Mouse (Mus musculus) G1E (cell line): ENCODE data around the gene Tmprss12. TPM values are rescaled to one million over a fixed set of nuclear protein-coding genes. Genes with fewer than 3 reads are reported as not detected.

Experiments
- polyA plus RNA-seq: library from polyadenylated mRNA; stranded (reverse); fragments of >175 nt; gene quantifications from 2 replicates; pipeline ENCODE4 v1.2.3, GENCODE M21; 2012
- total RNA-seq, 2 experiments: library from RNA; stranded (forward) in 1 of 2; stranded (reverse) in 1 of 2; fragments of 200-1000 nt in 1 of 2; fragments of >200 nt in 1 of 2; fragmentation: Nextera tagmentation in 1 of 2; gene quantifications; 2 replicates each; pipeline ENCODE4 v1.2.3; 2014 to 2017

Gene Tmprss12
- total and polyA plus RNA-seq, 3 experiments, result not detected

Other genes with a start within 250 kb of the Tmprss12 start
- 33.4 and 36.8 TPM in 2 replicates for gene Dip2b, start 242.2 kb upstream of the Tmprss12 start, total RNA-seq (2014; fragmentation: Nextera tagmentation)
- gene Dip2b, start 242.2 kb upstream of the Tmprss12 start, total RNA-seq (2017), result 19.2 and 21.8 TPM in 2 replicates
- gene Dip2b, start 242.2 kb upstream of the Tmprss12 start, polyA plus RNA-seq, result 3.2 and 4.4 TPM in 2 replicates
- 72.0 and 75.1 TPM in 2 replicates for gene Atf1, start 53.0 kb upstream of the Tmprss12 start, total RNA-seq (2014; fragmentation: Nextera tagmentation)
- gene Atf1, start 53.0 kb upstream of the Tmprss12 start, total RNA-seq (2017), result 49.7 and 68.8 TPM in 2 replicates
- 44.9 and 60.0 TPM in 2 replicates for gene Atf1, start 53.0 kb upstream of the Tmprss12 start, polyA plus RNA-seq
- gene Mettl7a1, start 23.3 kb downstream of the Tmprss12 start, total RNA-seq (2014; fragmentation: Nextera tagmentation), result 5.5 and 50.3 TPM in 2 replicates
- gene Mettl7a1, start 23.3 kb downstream of the Tmprss12 start, total RNA-seq (2017), result 31.2 and 31.6 TPM in 2 replicates
- 22.1 and 24.2 TPM in 2 replicates for gene Mettl7a1, start 23.3 kb downstream of the Tmprss12 start, polyA plus RNA-seq
- 1.4 TPM in 1 of 2 replicates, not detected in the other for gene Mettl7a3, start 54.1 kb downstream of the Tmprss12 start, total RNA-seq (2014; fragmentation: Nextera tagmentation)
- gene Mettl7a3, start 54.1 kb downstream of the Tmprss12 start, total RNA-seq (2017), result 0.66 and 0.93 TPM in 2 replicates
- not detected in 2 replicates for gene Mettl7a3, start 54.1 kb downstream of the Tmprss12 start, polyA plus RNA-seq
- not detected in 2 replicates for gene Methig1, start 72.3 kb downstream of the Tmprss12 start, total RNA-seq (2014; fragmentation: Nextera tagmentation)
- gene Methig1, start 72.3 kb downstream of the Tmprss12 start, total RNA-seq (2017), result not detected in 2 replicates
- gene Methig1, start 72.3 kb downstream of the Tmprss12 start, polyA plus RNA-seq, result 0.11 and 0.22 TPM in 2 replicates
- gene Mettl7a2, start 72.4 kb downstream of the Tmprss12 start, total RNA-seq (2014; fragmentation: Nextera tagmentation), result 2.2 TPM in 1 of 2 replicates, not detected in the other
- gene Mettl7a2, start 72.4 kb downstream of the Tmprss12 start, total RNA-seq (2017), result 2.1 and 3.1 TPM in 2 replicates
- gene Mettl7a2, start 72.4 kb downstream of the Tmprss12 start, polyA plus RNA-seq, result 2.4 TPM in 2 replicates
- gene Higd1c, start 83.7 kb downstream of the Tmprss12 start, total RNA-seq (2014; fragmentation: Nextera tagmentation), result not detected in 2 replicates
- not detected in 2 replicates for gene Higd1c, start 83.7 kb downstream of the Tmprss12 start, total RNA-seq (2017)
- gene Higd1c, start 83.7 kb downstream of the Tmprss12 start, polyA plus RNA-seq, result not detected in 2 replicates
- not detected in 2 replicates for gene Gm5475, start 141.3 kb downstream of the Tmprss12 start, total RNA-seq (2014; fragmentation: Nextera tagmentation)
- gene Gm5475, start 141.3 kb downstream of the Tmprss12 start, total RNA-seq (2017), result 0.05 and 0.17 TPM in 2 replicates
- not detected in 2 replicates for gene Gm5475, start 141.3 kb downstream of the Tmprss12 start, polyA plus RNA-seq
- gene Slc11a2, start 144.2 kb downstream of the Tmprss12 start, total RNA-seq (2014; fragmentation: Nextera tagmentation), result 66.1 and 95.4 TPM in 2 replicates
- gene Slc11a2, start 144.2 kb downstream of the Tmprss12 start, total RNA-seq (2017), result 34.6 and 35.7 TPM in 2 replicates
- 4.5 and 5.4 TPM in 2 replicates for gene Slc11a2, start 144.2 kb downstream of the Tmprss12 start, polyA plus RNA-seq
- gene Letmd1, start 188.2 kb downstream of the Tmprss12 start, total RNA-seq (2014; fragmentation: Nextera tagmentation), result 55.0 and 55.7 TPM in 2 replicates
- 28.4 and 32.8 TPM in 2 replicates for gene Letmd1, start 188.2 kb downstream of the Tmprss12 start, total RNA-seq (2017)
- gene Letmd1, start 188.2 kb downstream of the Tmprss12 start, polyA plus RNA-seq, result 54.5 and 60.8 TPM in 2 replicates
- 2.2 and 3.1 TPM in 2 replicates for gene Csrnp2, start 214.7 kb downstream of the Tmprss12 start, total RNA-seq (2014; fragmentation: Nextera tagmentation)
- gene Csrnp2, start 214.7 kb downstream of the Tmprss12 start, total RNA-seq (2017), result 3.7 and 3.8 TPM in 2 replicates
- gene Csrnp2, start 214.7 kb downstream of the Tmprss12 start, polyA plus RNA-seq, result 1.3 and 1.4 TPM in 2 replicates